Mouse (Mus musculus) Patski (cell line): ENCODE data around the gene Lmtk2. TPM values are rescaled to one million over a fixed set of nuclear protein-coding genes. Genes with fewer than 3 reads are reported as not detected.

Experiments
- ATAC-seq: fragments of 100-300 bp; one replicate; pipeline ENCODE4 v1.8.0; 2021
- CTCF ChIA-PET: fragments of 350-600 bp; sonication (Branson Sonifier 250); formaldehyde crosslinking; loops from one replicate; lab custom pipeline; 2022; ENCODE audit warnings: inconsistent platforms; lab: Charles Lee
- POLR2A ChIA-PET: fragments of 350-600 bp; sonication (Branson Sonifier 250); formaldehyde crosslinking; loops from one replicate; lab custom pipeline; 2022; ENCODE audit warnings: antibody characterized with exemption, inconsistent platforms; lab: Charles Lee
- DNase-seq: peaks from one replicate; pipeline ENCODE4 v3.0.0-alpha.2; 2011; ENCODE audit warnings: low read depth, low spot score
- H3K27me3 ChIP-seq: fragments of 371-371 bp; one replicate; pipeline ENCODE4 v1.5.1; 2021
- CTCF ChIP-seq: fragments of 100-300 bp; IDR thresholded peaks from one replicate; pipeline ENCODE4 v1.5.1; 2021
- in situ Hi-C: fragments of 300-500 bp; cut with MboI; formaldehyde crosslinking; loops from 3 replicates; pipeline ENCODE4 v1.11.1; 2018; ENCODE audit warnings: low pct_unique_long_range_greater_than_20kb, mixed read lengths
- polyA plus RNA-seq: library from polyadenylated mRNA; unstranded; gene quantifications from one replicate; pipeline ENCODE4 v1.2.3, GENCODE M21; 2021

Gene Lmtk2
- polyA plus RNA-seq, 1 experiment from 2014 or later, result 19.7 TPM

- H3K27me3 ChIP-seq, result no peaks in the 10 kb centered on the region
- ChIA-PET CTCF (interaction anchor here (1.0 to 5.4 kb wide), 6 partner anchors 11 to 85 kb away, joined by 3 to 33 read pairs (median 11); partner anchors contain the start of gene Lmtk2), POLR2A (no interaction called here)
- TF ChIP-seq CTCF, result no peak
- in situ Hi-C loops, result no loop called here
- ATAC-seq (peak; percentile 68), DNase-seq (peak; percentile 13)
These were observed 25.9 kb downstream of the Lmtk2 start for GRCm38 (mm10) chr5:144125979-144126755.

DNA sequence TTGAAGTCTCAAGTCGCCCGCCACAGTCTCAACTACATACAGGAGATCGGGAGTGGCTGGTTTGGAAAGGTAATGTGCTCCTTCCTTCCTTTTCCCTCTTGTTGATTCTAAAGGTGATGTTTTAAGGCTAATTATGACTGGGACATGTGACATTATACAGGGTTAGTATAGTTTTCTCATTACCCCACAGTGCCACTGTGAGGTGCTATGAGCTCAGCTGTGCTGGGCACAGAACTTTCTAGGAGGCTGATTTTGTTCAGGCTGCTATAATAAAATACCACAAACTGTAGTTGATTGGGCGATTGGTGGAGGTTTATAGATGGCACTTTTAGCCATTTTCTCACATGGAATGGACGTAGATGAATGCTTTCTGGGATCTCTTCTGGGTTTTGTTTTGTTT, 43.3 kb downstream of the Lmtk2 start:
- DNase-seq, result no peak
- no peak for ATAC-seq
- TF ChIP-seq CTCF, result peak; percentile 36
- in situ Hi-C loops, result no loop called here
- ChIA-PET POLR2A (no interaction called here), CTCF (interaction anchor here (0.7 to 3.1 kb wide), 3 partner anchors 11 to 25 kb away, joined by 3 to 15 read pairs (median 4); no protein-coding TSS in a partner anchor)
- no peaks in the 10 kb centered on the region for H3K27me3 ChIP-seq

- in situ Hi-C loops, result no loop called here
- TF ChIP-seq CTCF, result no peak
- no peaks in the 10 kb centered on the region for H3K27me3 ChIP-seq
- no peak for ATAC-seq
- POLR2A ChIA-PET, result no interaction called here
- CTCF ChIA-PET, result interaction anchor here (0.9 kb wide), 1 partner anchor 11 kb away, joined by 3 read pairs; no protein-coding TSS in a partner anchor
- no peak for DNase-seq
These were observed 46.7 kb downstream of the Lmtk2 start for GRCm38 (mm10) chr5:144146898-144147297.

GRCm38 (mm10) chr5:144149530-144149929, 49.3 kb downstream of the Lmtk2 start:
- H3K27me3 ChIP-seq, result no peaks in the 10 kb centered on the region
- no peak for DNase-seq
- no peak for TF ChIP-seq CTCF
- CTCF ChIA-PET, result interaction anchor here (1.3 to 1.6 kb wide), 2 partner anchors 44 to 109 kb away, joined by 4 read pairs; no protein-coding TSS in a partner anchor
- in situ Hi-C loops, result no loop called here
- no peak for ATAC-seq
- POLR2A ChIA-PET, result no interaction called here

GRCm38 (mm10) chr5:144151270-144151669, 51.0 kb downstream of the Lmtk2 start:
- POLR2A ChIA-PET, result interaction anchor here (0.5 kb wide), 1 partner anchor 117 kb away, joined by 3 read pairs; no protein-coding TSS in a partner anchor
- no peak for DNase-seq
- no peaks in the 10 kb centered on the region for H3K27me3 ChIP-seq
- in situ Hi-C loops, result no loop called here
- peak; percentile 44 for ATAC-seq
- CTCF ChIA-PET, result interaction anchor here (1.0 to 6.5 kb wide), 3 partner anchors 11 to 26 kb away, joined by 3 to 33 read pairs (median 27); no protein-coding TSS in a partner anchor
- no peak for TF ChIP-seq CTCF

DNA sequence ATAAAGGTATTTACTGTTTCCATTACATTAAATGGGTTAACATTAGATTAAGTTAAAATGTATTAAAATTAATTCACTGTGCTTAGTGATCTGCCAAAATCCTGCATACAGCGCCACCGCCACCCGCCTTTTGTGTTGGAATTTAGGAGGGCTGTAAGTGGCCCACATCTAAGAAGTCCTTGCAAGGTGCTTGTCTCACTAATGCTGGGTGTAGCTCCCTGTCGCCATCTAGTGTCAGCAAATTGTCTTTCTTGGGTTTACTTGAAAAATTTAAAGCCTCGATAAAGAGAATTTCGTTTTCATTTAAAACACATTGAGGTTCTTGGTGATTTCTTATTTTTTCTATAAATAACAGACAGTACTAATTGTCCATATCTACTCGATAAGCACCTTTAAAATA, 54.3 kb downstream of the Lmtk2 start:
- in situ Hi-C loops, result no loop called here
- no peak for DNase-seq
- ChIA-PET POLR2A (interaction anchor here (0.8 kb wide), 1 partner anchor 19 kb away, joined by 3 read pairs; no protein-coding TSS in a partner anchor), CTCF (interaction anchor here (1.0 to 6.5 kb wide), 18 partner anchors 8 to 119 kb away, joined by 3 to 57 read pairs (median 6); partner anchors contain the start of gene Lmtk2)
- no peak for ATAC-seq
- H3K27me3 ChIP-seq, result no peaks in the 10 kb centered on the region
- peak; percentile 82 for TF ChIP-seq CTCF

GRCm38 (mm10) chr5:144158604-144159003, 58.4 kb downstream of the Lmtk2 start:
- no peak for TF ChIP-seq CTCF
- in situ Hi-C loops, result loop anchor here (5.0 kb wide), 2 partner anchors 61 to 116 kb away; no protein-coding TSS in a partner anchor
- no peak for DNase-seq
- ChIA-PET CTCF (interaction anchor here (1.0 to 1.3 kb wide), 3 partner anchors 16 to 59 kb away, joined by 3 to 5 read pairs (median 3); partner anchors contain the start of gene Lmtk2), POLR2A (interaction anchor here (0.6 to 1.1 kb wide), 2 partner anchors 59 to 890 kb away, joined by 3 read pairs; no protein-coding TSS in a partner anchor)
- no peaks in the 10 kb centered on the region for H3K27me3 ChIP-seq
- ATAC-seq, result peak; percentile 47

- ChIA-PET POLR2A (interaction anchor here (1.1 kb wide), 1 partner anchor 60 kb away, joined by 3 read pairs; no protein-coding TSS in a partner anchor), CTCF (interaction anchor here (1.3 kb wide), 2 partner anchors 48 to 59 kb away, joined by 3 to 5 read pairs; partner anchors contain the start of gene Lmtk2)
- DNase-seq (no peak), ATAC-seq (no peak)
- no peaks in the 10 kb centered on the region for H3K27me3 ChIP-seq
- no peak for TF ChIP-seq CTCF
- in situ Hi-C loops, result loop anchor here (5.0 kb wide), 2 partner anchors 62 to 117 kb away; no protein-coding TSS in a partner anchor
These were observed 58.9 kb downstream of the Lmtk2 start for GRCm38 (mm10) chr5:144159137-144159536.

DNA sequence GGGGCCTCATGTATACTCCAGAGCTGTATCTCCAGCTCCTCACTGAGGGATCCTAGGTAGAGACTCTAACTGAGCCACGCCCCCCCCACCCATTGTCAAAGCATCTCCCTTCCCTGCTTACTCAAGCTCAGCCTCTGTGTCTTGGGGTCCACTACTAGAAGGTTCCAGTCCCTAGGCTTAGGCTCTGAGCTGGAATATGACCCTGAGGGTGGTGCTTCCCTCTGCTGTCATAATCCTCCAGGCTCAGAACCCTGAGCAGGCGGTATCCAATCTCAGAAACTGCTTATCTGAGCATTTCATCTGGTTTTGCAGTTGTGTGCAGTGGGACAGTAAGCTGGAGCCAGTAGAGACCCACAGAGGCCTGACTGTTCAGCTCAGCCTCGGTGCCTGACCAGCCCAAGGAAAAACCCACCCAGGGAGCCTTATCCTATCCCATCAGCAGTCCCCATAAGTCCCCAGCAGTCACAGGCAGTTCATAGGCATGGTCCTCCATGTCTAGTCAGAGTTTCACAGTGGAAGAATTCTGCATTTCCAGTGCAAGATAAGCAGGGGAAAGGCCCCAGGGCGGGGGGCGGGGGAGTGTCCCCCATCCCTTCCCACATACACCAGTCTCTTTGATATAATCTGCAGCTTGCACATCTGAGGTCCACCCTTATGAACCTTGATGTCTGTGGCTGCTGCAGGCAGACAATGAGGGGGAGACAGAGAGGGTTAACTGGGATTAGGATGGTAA, 62.0 kb downstream of the Lmtk2 start:
- no peak for TF ChIP-seq CTCF
- in situ Hi-C loops, result no loop called here
- ChIA-PET CTCF (interaction anchor here (2.0 kb wide), 1 partner anchor 9 kb away, joined by 6 read pairs; no protein-coding TSS in a partner anchor), POLR2A (interaction anchor here (0.6 to 0.9 kb wide), 2 partner anchors 9 to 23 kb away, joined by 3 read pairs; no protein-coding TSS in a partner anchor)
- H3K27me3 ChIP-seq, result no peaks in the 10 kb centered on the region
- ATAC-seq (no peak), DNase-seq (no peak)
